Mouse (Mus musculus) heart, postnatal 0 days (tissue): Measurements from ENCODE around the gene Tmprss6.

Experiments used
- CTCF ChIP-seq: IDR thresholded peaks from 2 replicates; pipeline ENCODE4 v1.5.1; 2016; ENCODE audit warnings: antibody characterized with exemption, control low read depth, low read depth
- EP300 ChIP-seq: IDR thresholded peaks from 2 replicates; pipeline ENCODE4 v1.6.1; 2016; ENCODE audit warnings: antibody characterized with exemption, low read depth

GRCm38 (mm10) chr15:78494968-78495406 is 26.6 kb upstream of the Tmprss6 start, which contains the start of gene Il2rb:
- TF ChIP-seq CTCF (no peak), EP300 (no peak)
